Mouse (Mus musculus): ENCODE data around the gene Lmx1b.

DNA sequence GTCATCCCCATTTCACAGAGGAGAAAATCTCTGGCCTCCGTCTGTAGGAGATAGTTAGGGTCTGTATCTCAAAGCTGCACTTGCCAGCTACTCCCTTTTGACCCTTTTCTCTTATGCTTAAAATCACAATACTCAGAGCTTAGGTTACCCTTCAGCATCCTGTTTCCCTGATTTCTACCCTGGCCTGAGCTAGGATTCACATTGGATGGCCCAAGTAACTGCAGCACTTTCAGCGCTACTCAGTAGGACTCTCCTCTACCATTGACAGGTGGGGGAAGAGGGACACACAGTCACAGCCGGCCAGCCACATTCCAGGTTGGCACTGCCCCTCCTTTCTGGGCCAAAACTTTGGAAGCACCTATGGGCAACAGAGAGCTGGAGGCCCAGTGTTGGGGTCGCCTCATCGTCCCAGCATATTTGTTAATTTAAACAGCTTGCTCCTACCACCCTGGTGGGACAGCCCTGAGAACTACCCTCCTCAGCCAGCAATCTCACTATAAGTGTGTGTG lies 7.7 kb downstream of the Lmx1b start:
- TF ChIP-seq CTCF (IDR thresholded peaks at IDR 0.05) (no peak), POLR2A (IDR thresholded peaks at IDR 0.05; ENCODE audit: insufficient read depth, low read depth, low read length) (no peak)

Measured in heart, adult 2 months (tissue).